Mouse (Mus musculus): ENCODE results near the gene Wdcp. TPM values are rescaled to one million over a fixed set of nuclear protein-coding genes. Genes with fewer than 3 reads are reported as not detected.

Wdcp gene
- polyA plus RNA-seq, 1 experiment from 2014 or later = 31.0 TPM

DNA sequence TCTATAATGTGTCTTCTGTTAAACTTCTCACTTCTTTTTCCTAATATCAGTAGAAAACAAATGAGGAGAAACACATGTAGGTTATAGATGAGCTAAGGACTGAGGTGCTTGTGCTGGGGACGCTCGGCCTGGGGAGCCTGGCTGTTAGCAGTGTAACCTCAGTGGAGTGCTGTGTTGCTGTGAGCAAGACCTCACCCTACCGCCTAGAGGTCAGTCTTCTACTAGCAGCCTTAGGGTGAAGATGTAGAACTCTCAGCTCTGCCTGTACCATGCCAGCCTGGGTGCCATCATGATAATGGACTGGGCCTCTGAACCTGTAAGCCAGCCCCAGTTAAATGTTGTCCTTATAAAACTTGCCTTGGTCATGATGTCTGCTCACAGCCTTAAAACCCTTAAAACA, 15.8 kb upstream of the Wdcp start:
- Histone ChIP-seq H3K4me2 (no peak overlapping the region), H3K9ac (ENCODE audit: low read depth, low read length) (no peak overlapping the region), H3K4me1 (replicated peaks; ENCODE audit: control insufficient read depth, insufficient read depth, low read length) (no peaks in the 10 kb centered on the region), H3K27me3 (replicated peaks; ENCODE audit: control insufficient read depth, insufficient read depth, low read length) (no peaks in the 10 kb centered on the region), H3K27ac (ENCODE audit: low read depth, low read length) (no peak overlapping the region), H3K4me3 (ENCODE audit: low read depth, low read length) (no peak overlapping the region), H3K36me3 (ENCODE audit: control insufficient read depth, insufficient read depth, low read length) (peaks cover 7% of the 10 kb centered on the region; the same call in 1 of the 2 replicates), H3K9me3 (ENCODE audit: control insufficient read depth, low read length) (no peaks in the 10 kb centered on the region)
- no peak for ATAC-seq (replicated peaks; ENCODE audit: low FRiP score)
- 72% methylated on average over 3 of the region's 3 CpGs for WGBS
- DNase-seq (ENCODE audit: low spot score) = no peak

DNA sequence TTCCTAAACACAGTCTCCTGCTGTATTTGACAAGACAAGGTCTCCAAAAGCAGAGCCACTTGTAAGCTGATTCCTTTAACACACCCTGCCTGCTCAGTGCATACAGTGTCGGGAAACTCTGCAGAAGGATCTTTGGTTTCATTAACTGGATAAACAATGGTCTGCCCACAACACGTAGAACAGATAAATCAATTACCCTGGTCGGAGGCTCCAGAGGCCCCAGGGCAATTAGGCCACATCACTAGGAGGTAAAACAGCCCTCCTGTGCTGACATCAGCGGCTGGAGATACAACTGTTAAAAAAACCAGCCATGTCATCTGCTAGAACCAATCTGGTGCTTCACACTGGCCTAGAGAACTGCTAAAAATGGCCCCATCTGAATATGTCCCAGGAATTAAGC, 6.1 kb upstream of the Wdcp start:
- Histone ChIP-seq H3K4me1 (replicated peaks; ENCODE audit: control insufficient read depth, insufficient read depth, low read length) (peaks cover 8% of the 10 kb centered on the region), H3K9ac (ENCODE audit: low read depth, low read length) (no peak overlapping the region), H3K9me3 (ENCODE audit: control insufficient read depth, low read length) (no peaks in the 10 kb centered on the region), H3K27ac (ENCODE audit: low read depth, low read length) (no peak overlapping the region), H3K4me3 (ENCODE audit: low read depth, low read length) (no peak overlapping the region), H3K27me3 (replicated peaks; ENCODE audit: control insufficient read depth, insufficient read depth, low read length) (no peaks in the 10 kb centered on the region), H3K4me2 (no peak overlapping the region), H3K36me3 (ENCODE audit: control insufficient read depth, insufficient read depth, low read length) (no peaks in the 10 kb centered on the region; the same call in 1 of the 2 replicates)
- ATAC-seq (replicated peaks; ENCODE audit: low FRiP score) (no peak), DNase-seq (ENCODE audit: low spot score) (no peak)
- WGBS = 39% methylated on average over 4 of the region's 4 CpGs

GRCm38 (mm10) chr12:4840010-4840409, 3.1 kb upstream of the Wdcp start:
- Histone ChIP-seq H3K4me2 (peak overlapping the region; percentile 99), H3K9ac (ENCODE audit: low read depth, low read length) (no peak overlapping the region)

GRCm38 (mm10) chr12:4840741-4841140, 2.4 kb upstream of the Wdcp start:
- Histone ChIP-seq H3K36me3 (ENCODE audit: control insufficient read depth, insufficient read depth, low read length) (no peaks in the 10 kb centered on the region), H3K27ac (ENCODE audit: low read depth, low read length) (no peak overlapping the region), H3K4me3 (ENCODE audit: low read depth, low read length) (peak overlapping the region; percentile 84), H3K9ac (ENCODE audit: low read depth, low read length) (peak overlapping the region; percentile 72), H3K4me2 (peak overlapping the region; percentile 99), H3K4me1 (replicated peaks; ENCODE audit: control insufficient read depth, insufficient read depth, low read length) (peaks cover 19% of the 10 kb centered on the region), H3K27me3 (replicated peaks; ENCODE audit: control insufficient read depth, insufficient read depth, low read length) (no peaks in the 10 kb centered on the region), H3K9me3 (ENCODE audit: control insufficient read depth, low read length) (no peaks in the 10 kb centered on the region)
- ATAC-seq (replicated peaks; ENCODE audit: low FRiP score) (no peak), DNase-seq (ENCODE audit: low spot score) (no peak)
- WGBS = under 1% methylated on average over 11 of the region's 11 CpGs

More at GRCm38 (mm10) chr12:4840010-4840409, 3.1 kb upstream of the Wdcp start:
- ATAC-seq (replicated peaks; ENCODE audit: low FRiP score) (no peak), DNase-seq (ENCODE audit: low spot score) (no peak)
- Histone ChIP-seq H3K4me1 (replicated peaks; ENCODE audit: control insufficient read depth, insufficient read depth, low read length) (peaks cover 19% of the 10 kb centered on the region), H3K27me3 (replicated peaks; ENCODE audit: control insufficient read depth, insufficient read depth, low read length) (no peaks in the 10 kb centered on the region), H3K9me3 (ENCODE audit: control insufficient read depth, low read length) (no peaks in the 10 kb centered on the region), H3K36me3 (ENCODE audit: control insufficient read depth, insufficient read depth, low read length) (no peaks in the 10 kb centered on the region), H3K4me3 (ENCODE audit: low read depth, low read length) (peak overlapping the region; percentile 84; the same call in 1 of the 2 replicates), H3K27ac (ENCODE audit: low read depth, low read length) (no peak overlapping the region)
- WGBS = 30% methylated on average over 6 of the region's 6 CpGs

- no peaks in the 10 kb centered on the region for H3K27me3 ChIP-seq (replicated peaks; ENCODE audit: control insufficient read depth, insufficient read depth, low read length)
- no peaks in the 10 kb centered on the region for H3K9me3 ChIP-seq (ENCODE audit: control insufficient read depth, low read length)
- H3K4me3 ChIP-seq (ENCODE audit: low read depth, low read length) = peak within 1 kb of the TSS; percentile 84
- H3K36me3 ChIP-seq (ENCODE audit: control insufficient read depth, insufficient read depth, low read length) = no peaks in the 10 kb centered on the region; the same call in 1 of the 2 replicates
- DNase-seq (ENCODE audit: low spot score) = peak; percentile 84
- no peak within 1 kb of the TSS for H3K27ac ChIP-seq (ENCODE audit: low read depth, low read length)
- peak within 1 kb of the TSS; percentile 99 for H3K4me2 ChIP-seq
- peak within 1 kb of the TSS; percentile 72 for H3K9ac ChIP-seq (ENCODE audit: low read depth, low read length)
- under 1% methylated on average over 36 of the region's 37 CpGs for WGBS
- ATAC-seq (replicated peaks; ENCODE audit: low FRiP score) = peak; percentile 75
- peaks cover 19% of the 10 kb centered on the region for H3K4me1 ChIP-seq (replicated peaks; ENCODE audit: control insufficient read depth, insufficient read depth, low read length)
These were observed 1.7 kb upstream of the Wdcp start, which contains the start of gene Fkbp1b for GRCm38 (mm10) chr12:4841392-4841887. TSS of gene Fkbp1b (minus strand) at chr12:4841591.

DNA sequence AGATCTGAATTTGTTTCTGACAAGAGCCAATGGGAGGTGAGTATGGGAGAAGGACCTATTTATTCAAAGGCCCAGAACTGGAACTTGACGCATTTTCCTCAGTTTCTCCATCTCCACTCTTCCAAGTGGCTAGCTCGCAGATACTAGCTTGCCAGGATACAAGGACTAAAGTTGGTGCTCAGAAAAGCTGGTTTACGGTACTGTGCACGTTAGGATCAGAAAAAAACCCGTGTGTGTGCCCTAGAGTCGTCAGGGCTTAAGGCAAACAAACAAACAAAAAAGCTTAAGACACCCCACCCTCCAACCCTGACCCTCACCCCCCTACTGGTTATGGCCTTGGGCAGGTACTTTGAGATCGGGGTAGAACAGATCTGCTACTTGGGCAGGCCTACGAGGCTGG, 647 bp upstream of the Wdcp start:
- Histone ChIP-seq H3K9ac (ENCODE audit: low read depth, low read length) (no peak overlapping the region), H3K27ac (ENCODE audit: low read depth, low read length) (no peak overlapping the region), H3K4me2 (peak overlapping the region; percentile 99), H3K4me1 (replicated peaks; ENCODE audit: control insufficient read depth, insufficient read depth, low read length) (peaks cover 19% of the 10 kb centered on the region), H3K4me3 (ENCODE audit: low read depth, low read length) (no peak overlapping the region), H3K27me3 (replicated peaks; ENCODE audit: control insufficient read depth, insufficient read depth, low read length) (no peaks in the 10 kb centered on the region), H3K36me3 (ENCODE audit: control insufficient read depth, insufficient read depth, low read length) (no peaks in the 10 kb centered on the region; the same call in 1 of the 2 replicates), H3K9me3 (ENCODE audit: control insufficient read depth, low read length) (no peaks in the 10 kb centered on the region)
- DNase-seq (ENCODE audit: low spot score) (no peak), ATAC-seq (replicated peaks; ENCODE audit: low FRiP score) (no peak)
- WGBS = 84% methylated on average over 8 of the region's 8 CpGs

GRCm38 (mm10) chr12:4843741-4844140, 638 bp downstream of the Wdcp start:
- Histone ChIP-seq H3K4me2 (peak overlapping the region; percentile 80), H3K27ac (ENCODE audit: low read depth, low read length) (0 out of 2 replicates have a peak overlapping the region, but pooled peaks have one; percentile 46), H3K9me3 (ENCODE audit: control insufficient read depth, low read length) (no peaks in the 10 kb centered on the region), H3K9ac (ENCODE audit: low read depth, low read length) (peak overlapping the region; percentile 57), H3K4me3 (ENCODE audit: low read depth, low read length) (peak overlapping the region; percentile 67), H3K4me1 (replicated peaks; ENCODE audit: control insufficient read depth, insufficient read depth, low read length) (peaks cover 19% of the 10 kb centered on the region), H3K36me3 (ENCODE audit: control insufficient read depth, insufficient read depth, low read length) (no peaks in the 10 kb centered on the region; the same call in 1 of the 2 replicates), H3K27me3 (replicated peaks; ENCODE audit: control insufficient read depth, insufficient read depth, low read length) (no peaks in the 10 kb centered on the region)
- DNase-seq (ENCODE audit: low spot score) (peak; percentile 74), ATAC-seq (replicated peaks; ENCODE audit: low FRiP score) (peak; percentile 65)
- WGBS = 1% methylated on average over 12 of the region's 12 CpGs

DNA sequence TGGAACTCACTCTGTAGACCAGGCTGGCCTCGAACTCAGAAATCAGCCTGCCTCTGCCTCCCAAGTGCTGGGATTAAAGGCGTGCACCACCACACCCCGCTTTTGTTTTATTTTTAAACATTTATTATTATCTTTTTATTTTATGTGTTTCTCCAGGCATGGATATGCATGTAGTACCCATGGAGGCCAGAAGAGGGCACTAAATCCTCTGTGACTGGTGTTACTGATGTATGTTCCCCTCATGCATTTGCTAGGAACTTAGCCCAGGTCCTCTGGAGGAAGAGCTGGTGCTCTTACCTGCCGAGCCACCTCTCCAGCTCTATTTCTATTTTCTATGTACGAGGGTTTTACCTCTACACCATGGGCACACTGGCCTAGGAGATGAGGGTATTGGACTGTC, 13.1 kb downstream of the Wdcp start:
- DNase-seq (ENCODE audit: low spot score) = no peak
- WGBS = 93% methylated on average over 5 of the region's 5 CpGs
- peaks cover 19% of the 10 kb centered on the region for H3K36me3 ChIP-seq (ENCODE audit: control insufficient read depth, insufficient read depth, low read length)

GRCm38 (mm10) chr12:4856834-4857233, 13.7 kb downstream of the Wdcp start:
- peaks cover 23% of the 10 kb centered on the region for H3K36me3 ChIP-seq (ENCODE audit: control insufficient read depth, insufficient read depth, low read length)
- peaks cover 5% of the 10 kb centered on the region; the same call in 1 of the 2 replicates for H3K4me1 ChIP-seq (replicated peaks; ENCODE audit: control insufficient read depth, insufficient read depth, low read length)
- H3K4me2 ChIP-seq = no peak overlapping the region
- no peak overlapping the region for H3K27ac ChIP-seq (ENCODE audit: low read depth, low read length)
- ATAC-seq (replicated peaks; ENCODE audit: low FRiP score) (no peak), DNase-seq (ENCODE audit: low spot score) (no peak)
- 86% methylated on average over 2 of the region's 2 CpGs for WGBS
- no peak overlapping the region for H3K9ac ChIP-seq (ENCODE audit: low read depth, low read length)
- H3K9me3 ChIP-seq (ENCODE audit: control insufficient read depth, low read length) = no peaks in the 10 kb centered on the region
- no peak overlapping the region for H3K4me3 ChIP-seq (ENCODE audit: low read depth, low read length)
- no peaks in the 10 kb centered on the region for H3K27me3 ChIP-seq (replicated peaks; ENCODE audit: control insufficient read depth, insufficient read depth, low read length)

More for the DNA sequence above, 13.1 kb downstream of the Wdcp start:
- H3K9me3 ChIP-seq (ENCODE audit: control insufficient read depth, low read length) = no peaks in the 10 kb centered on the region
- H3K27ac ChIP-seq (ENCODE audit: low read depth, low read length) = no peak overlapping the region
- no peak for ATAC-seq (replicated peaks; ENCODE audit: low FRiP score)
- peaks cover 5% of the 10 kb centered on the region; the same call in 1 of the 2 replicates for H3K4me1 ChIP-seq (replicated peaks; ENCODE audit: control insufficient read depth, insufficient read depth, low read length)
- H3K4me3 ChIP-seq (ENCODE audit: low read depth, low read length) = no peak overlapping the region
- H3K4me2 ChIP-seq = no peak overlapping the region
- H3K9ac ChIP-seq (ENCODE audit: low read depth, low read length) = no peak overlapping the region
- H3K27me3 ChIP-seq (replicated peaks; ENCODE audit: control insufficient read depth, insufficient read depth, low read length) = no peaks in the 10 kb centered on the region

Data from liver, embryonic 11.5 days (tissue).